Mouse (Mus musculus) hindbrain, postnatal 0 days (tissue): ENCODE results near the gene Otud4. TPM values are rescaled to one million over a fixed set of nuclear protein-coding genes. Genes with fewer than 3 reads are reported as not detected.

ENCODE experiments used
- ATAC-seq: fragments of 200-750 bp; cut with Nextera tagmentation; 2 replicates; pipeline ENCODE4 v1.8.0; 2017; ENCODE audit warnings: mild to moderate bottlenecking, moderate TSS enrichment, moderate library complexity
- DNase-seq: peaks from one replicate; pipeline ENCODE4 v3.0.0-alpha.2; 2015; ENCODE audit warnings: low spot score
- H3K27ac ChIP-seq: fragments of 300-500 bp; sonication (generic); 2 replicates; pipeline ENCODE4 v1.5.1; 2014; ENCODE audit warnings: mild to moderate bottlenecking
- H3K27me3 ChIP-seq: fragments of 300-500 bp; sonication (generic); 2 replicates; pipeline ENCODE4 v1.6.1; 2014; ENCODE audit warnings: low read length, mixed read lengths; ENCODE audit not compliant: insufficient read depth
- H3K36me3 ChIP-seq: fragments of 300-500 bp; sonication (generic); 2 replicates; pipeline ENCODE4 v1.6.1; 2014; ENCODE audit warnings: low read length, mixed read lengths; ENCODE audit not compliant: insufficient read depth
- H3K4me1 ChIP-seq: fragments of 300-500 bp; sonication (generic); 2 replicates; pipeline ENCODE4 v1.6.1; 2014; ENCODE audit warnings: antibody characterized with exemption, low read length, mixed read lengths; ENCODE audit not compliant: insufficient read depth
- H3K4me2 ChIP-seq: fragments of 300-500 bp; sonication (generic); 2 replicates; pipeline ENCODE4 v1.6.1; 2014; ENCODE audit warnings: low read depth, mild to moderate bottlenecking, low read length, moderate library complexity, mixed read lengths
- H3K4me3 ChIP-seq: fragments of 300-500 bp; sonication (generic); 2 replicates; pipeline ENCODE4 v1.5.1; 2014; ENCODE audit warnings: low read length
- H3K9ac ChIP-seq: fragments of 300-500 bp; sonication (generic); replicated peaks from 2 replicates; pipeline ENCODE4 v1.6.1; 2014; ENCODE audit warnings: mild to moderate bottlenecking, low read length, moderate library complexity, mixed read lengths
- H3K9me3 ChIP-seq: fragments of 300-500 bp; sonication (generic); 2 replicates; pipeline ENCODE4 v1.6.1; 2016; ENCODE audit warnings: low read length, mixed read lengths
- CTCF ChIP-seq: IDR thresholded peaks from 2 replicates; pipeline ENCODE4 v1.5.1; 2016; ENCODE audit warnings: antibody characterized with exemption, control low read depth, low read depth
- WGBS: fragments of 180-500 bp; shearing (Covaris S2); extraction: QIAGEN DNeasy Blood & Tissue Kit; methylation state at CpG from one replicate; pipeline ENCODE4 v1.1.7; 2014; 5-methylcytosine and 5-hydroxymethylcytosine counted together
- polyA plus RNA-seq: library from polyadenylated mRNA; unstranded; fragments of >200 nt; fragmentation: Nextera tagmentation; extraction: Ambion mirVana; gene quantifications from 2 replicates; pipeline ENCODE4 v1.2.1, GENCODE M21; 2015
- total RNA-seq: library from RNA; depleted of rRNA; stranded (reverse); fragments of >200 nt; gene quantifications from 2 replicates; pipeline ENCODE4 v1.2.3, GENCODE M21; 2014

The Otud4 gene
- total and polyA plus RNA-seq, 2 experiments from 2014 or later = 6.1 to 26.0 TPM

DNA sequence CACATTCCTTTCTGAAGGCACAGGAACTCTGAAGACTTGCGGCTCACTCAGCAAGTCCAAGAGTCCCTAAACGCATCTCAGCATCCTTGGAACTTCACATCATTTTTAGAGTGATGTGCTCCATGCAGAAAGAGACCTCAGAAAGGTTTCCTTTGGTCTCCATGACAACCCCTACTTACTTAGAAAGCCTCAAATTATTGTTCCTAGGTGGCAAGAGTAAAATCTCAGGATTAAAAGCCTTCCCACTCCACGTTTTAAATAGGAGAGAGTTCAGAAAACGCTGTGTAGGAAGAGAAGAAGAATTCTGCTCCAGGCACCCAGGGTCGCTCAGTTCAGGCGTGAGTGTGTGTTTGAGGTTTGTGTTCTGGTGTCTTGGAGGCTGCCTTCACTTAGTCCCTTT is 27.1 kb upstream of the Otud4 start:
- ATAC-seq = no peak
- WGBS = 51% methylated on average over 6 of the region's 6 CpGs

GRCm38 (mm10) chr8:79612965-79613364 is 26.5 kb upstream of the Otud4 start:
- H3K4me2 ChIP-seq = no peak overlapping the region
- ATAC-seq (no peak; the same call in 1 of the 2 replicates), DNase-seq (no peak)
- no peaks in the 10 kb centered on the region for H3K9me3 ChIP-seq
- WGBS = 28% methylated on average over 5 of the region's 5 CpGs
- H3K27me3 ChIP-seq = no peaks in the 10 kb centered on the region
- no peak for TF ChIP-seq CTCF
- H3K36me3 ChIP-seq = no peaks in the 10 kb centered on the region
- no peak overlapping the region for H3K9ac ChIP-seq
- no peaks in the 10 kb centered on the region for H3K4me1 ChIP-seq
- H3K4me3 ChIP-seq = no peak overlapping the region
- no peak overlapping the region for H3K27ac ChIP-seq

More for the DNA sequence above, 27.1 kb upstream of the Otud4 start:
- no peak overlapping the region for H3K9ac ChIP-seq
- H3K27ac ChIP-seq = no peak overlapping the region
- no peaks in the 10 kb centered on the region for H3K27me3 ChIP-seq
- H3K36me3 ChIP-seq = no peaks in the 10 kb centered on the region
- no peak overlapping the region for H3K4me2 ChIP-seq
- H3K4me3 ChIP-seq = no peak overlapping the region
- H3K9me3 ChIP-seq = no peaks in the 10 kb centered on the region
- DNase-seq = no peak
- H3K4me1 ChIP-seq = no peaks in the 10 kb centered on the region
- no peak for TF ChIP-seq CTCF

- ATAC-seq (no peak), DNase-seq (no peak)
- Histone ChIP-seq H3K27ac (no peak overlapping the region), H3K36me3 (no peaks in the 10 kb centered on the region), H3K9me3 (no peaks in the 10 kb centered on the region), H3K4me2 (no peak overlapping the region), H3K27me3 (no peaks in the 10 kb centered on the region), H3K4me1 (no peaks in the 10 kb centered on the region), H3K9ac (no peak overlapping the region), H3K4me3 (no peak overlapping the region)
- TF ChIP-seq CTCF = no peak
- WGBS = 83% methylated on average over 6 of the region's 6 CpGs
These were observed 23.6 kb upstream of the Otud4 start for GRCm38 (mm10) chr8:79615741-79616350.

DNA sequence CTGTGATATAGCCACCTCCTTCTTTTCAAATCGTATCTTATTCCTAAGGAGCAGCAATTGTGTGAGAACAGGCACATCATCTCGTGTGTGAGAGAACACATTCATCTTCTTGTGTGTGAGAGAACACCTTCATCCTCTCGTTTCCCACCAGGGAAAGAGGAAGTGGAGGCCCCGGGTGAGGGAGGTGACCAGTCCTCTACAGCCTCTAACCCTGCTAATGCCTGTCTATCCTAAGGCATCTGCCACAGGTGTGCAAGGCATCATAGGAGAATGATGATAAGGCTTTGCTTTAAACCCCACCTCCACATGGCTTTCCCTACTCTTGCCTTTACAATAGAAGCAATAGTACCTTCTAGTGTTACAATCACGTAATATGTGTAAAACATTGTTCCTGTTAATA is 20.5 kb upstream of the Otud4 start:
- WGBS = 69% methylated on average over 5 of the region's 5 CpGs
- no peak for TF ChIP-seq CTCF
- no peaks in the 10 kb centered on the region for H3K4me1 ChIP-seq

DNA sequence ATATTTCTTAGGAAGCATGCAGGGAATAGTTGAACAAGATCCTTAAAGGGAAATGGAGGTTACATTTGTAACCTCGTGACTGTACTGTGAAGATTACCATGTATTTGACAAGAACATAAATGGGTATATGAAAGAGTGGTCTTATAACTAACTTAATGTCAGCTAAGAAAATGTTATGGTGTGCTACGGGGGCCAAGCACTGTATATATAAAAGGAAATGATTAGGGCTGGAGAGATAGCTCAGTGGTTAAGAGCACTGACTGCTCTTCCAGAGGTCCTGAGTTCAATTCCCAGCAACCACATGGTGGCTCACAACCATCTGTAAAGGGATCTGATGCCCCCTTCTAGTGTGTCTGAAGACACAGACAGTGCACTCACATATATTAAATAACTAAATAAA is 20.1 kb upstream of the Otud4 start:
- Histone ChIP-seq H3K36me3 (no peaks in the 10 kb centered on the region), H3K9ac (no peak overlapping the region), H3K4me2 (no peak overlapping the region), H3K27me3 (no peaks in the 10 kb centered on the region), H3K4me1 (no peaks in the 10 kb centered on the region), H3K4me3 (no peak overlapping the region), H3K9me3 (no peaks in the 10 kb centered on the region), H3K27ac (no peak overlapping the region)
- DNase-seq = no peak
- ATAC-seq = no peak
- 86% methylated on average over 2 of the region's 2 CpGs for WGBS
- TF ChIP-seq CTCF = no peak

More for the DNA sequence above, 20.5 kb upstream of the Otud4 start:
- Histone ChIP-seq H3K9me3 (no peaks in the 10 kb centered on the region), H3K4me2 (no peak overlapping the region), H3K4me3 (no peak overlapping the region), H3K9ac (no peak overlapping the region), H3K27me3 (no peaks in the 10 kb centered on the region), H3K27ac (no peak overlapping the region), H3K36me3 (no peaks in the 10 kb centered on the region)
- ATAC-seq (no peak), DNase-seq (no peak)

DNA sequence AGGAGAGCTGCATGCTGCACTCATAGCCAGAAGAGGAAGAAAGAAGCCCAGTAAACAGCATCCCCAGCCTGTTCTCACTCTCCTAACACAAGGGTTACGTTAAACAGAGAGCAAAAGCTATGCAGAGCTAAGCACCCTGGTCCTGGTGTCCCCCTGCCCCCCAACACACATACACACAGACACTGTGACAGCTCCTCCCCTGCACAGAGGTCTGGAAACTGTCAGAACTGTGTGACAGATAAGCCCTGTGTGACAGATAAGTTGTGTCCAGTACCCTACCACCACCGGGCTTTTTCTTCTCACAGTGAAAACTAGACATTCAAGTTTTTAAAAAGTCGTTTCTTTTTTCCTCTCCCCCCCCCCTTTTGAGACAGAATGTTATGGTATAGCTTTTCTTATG is 19.4 kb upstream of the Otud4 start:
- Histone ChIP-seq H3K36me3 (no peaks in the 10 kb centered on the region), H3K4me1 (no peaks in the 10 kb centered on the region), H3K4me2 (no peak overlapping the region), H3K27ac (no peak overlapping the region), H3K9ac (no peak overlapping the region), H3K4me3 (no peak overlapping the region), H3K27me3 (no peaks in the 10 kb centered on the region), H3K9me3 (no peaks in the 10 kb centered on the region)
- no peak for TF ChIP-seq CTCF
- ATAC-seq (no peak), DNase-seq (no peak)
- 36% methylated on average over 3 of the region's 3 CpGs for WGBS

DNA sequence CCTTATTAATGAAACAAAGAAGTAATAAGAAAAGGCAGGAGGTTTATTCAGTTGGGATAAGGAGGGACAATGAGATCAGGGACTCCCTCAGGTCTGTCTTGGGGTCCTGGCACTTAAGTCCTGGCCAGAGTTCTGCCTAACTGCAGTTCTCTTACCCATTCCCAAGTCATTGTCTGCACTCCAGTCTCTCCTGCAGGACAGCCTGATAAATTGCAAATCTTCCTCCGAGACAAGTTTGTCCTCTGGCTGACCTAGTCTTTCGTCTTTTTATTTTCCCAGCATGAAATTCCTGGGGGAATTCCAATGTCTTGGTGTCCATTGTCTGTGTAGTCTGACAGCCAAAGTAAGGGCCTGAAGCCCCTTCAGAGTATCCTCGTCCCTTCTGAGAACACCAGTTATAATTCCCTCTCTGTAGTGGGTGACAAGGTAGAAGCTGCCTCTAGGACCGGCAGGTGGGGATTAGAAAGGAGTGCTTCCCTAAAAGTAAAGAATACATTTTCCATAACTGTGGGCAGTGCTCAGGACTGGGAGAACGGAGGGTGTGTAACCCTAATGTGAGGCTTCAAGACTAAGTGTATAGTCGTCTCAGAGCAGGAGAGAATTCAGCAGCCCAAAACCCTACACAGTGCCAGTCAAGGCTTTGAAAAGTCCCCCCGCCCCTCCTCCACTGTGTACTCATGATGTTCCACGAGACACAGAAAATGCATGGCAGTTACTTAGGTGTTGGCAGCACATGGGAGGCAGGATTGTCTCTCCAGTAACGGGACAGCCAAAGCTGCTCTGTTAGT is 18.7 kb upstream of the Otud4 start:
- WGBS = 30% methylated on average over 9 of the region's 9 CpGs
- Histone ChIP-seq H3K9me3 (no peaks in the 10 kb centered on the region), H3K27ac (no peak overlapping the region), H3K36me3 (no peaks in the 10 kb centered on the region), H3K9ac (no peak overlapping the region), H3K4me2 (no peak overlapping the region), H3K4me3 (no peak overlapping the region), H3K27me3 (no peaks in the 10 kb centered on the region), H3K4me1 (no peaks in the 10 kb centered on the region)
- no peak for DNase-seq
- no peak for ATAC-seq
- TF ChIP-seq CTCF = no peak
